In genomic region chrX:104669850-104670756, GRCm38 (mm10) we compare ENCODE assay signal across 8 mouse cellular contexts. TPM values are rescaled to one million over a fixed set of nuclear protein-coding genes. Genes with fewer than 3 reads are reported as not detected.
DNase-seq lines count a peak whose midpoint lies in the region; ATAC-seq lines count a peak whose summit lies in the region.

No protein-coding gene starts in this region.

- 31% methylated on average over 19 of the region's 19 CpGs for WGBS in forebrain, embryonic 10.5 days
- WGBS in neural tube, embryonic 12.5 days = 27% methylated on average over 19 of the region's 19 CpGs

- H3K4me3 ChIP-seq in forebrain, embryonic 10.5 days = peak overlapping the region; percentile 57
- peak overlapping the region; percentile 46 for H3K4me3 ChIP-seq in neural tube, embryonic 12.5 days

- peak overlapping the region; percentile 88 for H3K27ac ChIP-seq in forebrain, embryonic 10.5 days
- no peak overlapping the region for H3K27ac ChIP-seq in neural tube, embryonic 12.5 days

- H3K4me1 ChIP-seq in forebrain, embryonic 10.5 days = peaks cover 12% of the 10 kb centered on the region; the same call in 1 of the 2 replicates
- H3K4me1 ChIP-seq in neural tube, embryonic 12.5 days = no peaks in the 10 kb centered on the region

- H3K9me3 ChIP-seq in forebrain, embryonic 10.5 days = no peaks in the 10 kb centered on the region
- no peaks in the 10 kb centered on the region for H3K9me3 ChIP-seq in neural tube, embryonic 12.5 days

- peaks cover 86% of the 10 kb centered on the region for H3K27me3 ChIP-seq in forebrain, embryonic 10.5 days (ENCODE audit: poor library complexity, severe bottlenecking)
- H3K27me3 ChIP-seq in neural tube, embryonic 12.5 days (replicated peaks) = no peaks in the 10 kb centered on the region

- no peak; the same call in 1 of the 2 replicates for ATAC-seq in cerebellum, adult (ENCODE audit: insufficient number of reproducible peaks, low FRiP score, low TSS enrichment)
- peak; percentile 41 for ATAC-seq in neural tube, embryonic 12.5 days (ENCODE audit: low FRiP score, low read depth)
- no peak for ATAC-seq in activated CD4-positive, CD25-positive, alpha-beta regulatory T cell, adult 4 months

- DNase-seq in cerebellum, postnatal 14 days = peak; percentile 0 to 2
- DNase-seq in 416B (ENCODE audit: low read depth) (peak; percentile 7), liver (peak; percentile 5)
- DNase-seq in forebrain, embryonic 10.5 days (ENCODE audit: extremely low spot score, low spot score) = no peak
- DNase-seq in retina, embryonic 14.5 days (ENCODE audit: low spot score) = no peak

- H3K4me2 ChIP-seq in neural tube, embryonic 12.5 days (replicated peaks) = peak overlapping the region; percentile 61

- H3K36me3 ChIP-seq in forebrain, embryonic 10.5 days (replicated peaks) = no peaks in the 10 kb centered on the region
- H3K36me3 ChIP-seq in neural tube, embryonic 12.5 days = no peaks in the 10 kb centered on the region

- H3K9ac ChIP-seq in neural tube, embryonic 12.5 days = peak overlapping the region; percentile 54

RNA-seq across cellular contexts. Expression of gene Zdhhc15, which starts 0.8 kb away (rescaled TPM):
- polyA plus RNA-seq in forebrain, embryonic 10.5 days (2016; fragmentation: Nextera tagmentation; extraction: Ambion mirVana) = 10.2 and 11.8 TPM in 2 replicates
- 7.7 and 9.4 TPM in 2 replicates for polyA plus RNA-seq in neural tube, embryonic 12.5 days (2016; fragmentation: Nextera tagmentation; extraction: Ambion mirVana)
- 1 to 10 TPM; 6.6 TPM for polyA plus RNA-seq in activated CD4-positive, CD25-positive, alpha-beta regulatory T cell, adult 4 months (2017; shearing (Covaris generic))

Comparison
In these comparisons a context has a peak if more than half of its experiments do, and no peak if none do; other contexts are left out.
1. DNase-seq: peak in cerebellum, postnatal 14 days (2 of 2), 416B (single experiment) and liver (single experiment); none in forebrain, embryonic 10.5 days (single experiment) and retina, embryonic 14.5 days (single experiment).